Mouse (Mus musculus) G1E (cell line): Measurements from ENCODE around the gene Plin2.

Experiments used
- CTCF ChIP-seq: IDR thresholded peaks from 2 replicates; pipeline ENCODE4 v1.5.1; 2012; ENCODE audit warnings: low read depth, low read length, inconsistent platforms, mixed read lengths
- GATA1 ChIP-seq: IDR thresholded peaks from 2 replicates; pipeline ENCODE4 v1.6.1; 2012; ENCODE audit warnings: borderline replicate concordance, low read length, inconsistent platforms, mixed read lengths
- POLR2AphosphoS5 ChIP-seq: IDR thresholded peaks from 2 replicates; pipeline ENCODE4 v1.6.1; 2012; ENCODE audit warnings: low read depth, low read length, inconsistent platforms; ENCODE audit not compliant: insufficient replicate concordance
- TAL1 ChIP-seq: conservative IDR thresholded peaks from 2 replicates; pipeline ENCODE4 v1.6.1; 2012; ENCODE audit warnings: low read depth, low read length, inconsistent platforms, mixed read lengths

DNA sequence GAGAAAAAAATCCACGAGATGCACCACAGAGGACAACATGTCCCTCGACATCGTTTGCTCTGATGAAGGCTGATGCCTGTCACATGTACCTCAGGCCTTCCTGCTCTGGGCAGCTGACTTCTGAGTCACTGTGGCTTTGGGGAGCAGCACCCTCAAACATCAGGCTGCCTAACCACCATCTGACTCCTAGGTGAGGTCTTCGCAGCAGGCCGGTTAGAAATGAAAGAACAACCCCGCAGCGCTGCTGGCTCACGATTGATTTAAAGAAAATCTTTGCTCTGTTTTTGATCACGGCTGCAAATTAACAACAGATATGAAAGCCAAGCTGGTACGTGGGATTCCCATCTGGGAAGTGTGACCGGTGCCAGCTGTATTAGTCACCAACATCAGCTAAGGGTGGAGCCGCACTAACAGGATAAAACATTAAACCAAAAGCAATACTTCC, 42.9 kb upstream of the Plin2 start:
- no peak for TF ChIP-seq CTCF
- no peak for TF ChIP-seq GATA1
- no peak for TF ChIP-seq TAL1
- TF ChIP-seq POLR2AphosphoS5, result no peak
